Mouse (Mus musculus): ENCODE results near the gene Myo10. TPM values are rescaled to one million over a fixed set of nuclear protein-coding genes. Genes with fewer than 3 reads are reported as not detected.
A peak's percentile ranks its signal among the peaks of the same experiment; 100 is the strongest.

The Myo10 gene
- total RNA-seq, 2 experiments from 2014 or later, result 42.1 to 46.9 TPM

- TF ChIP-seq CTCF (IDR thresholded peaks at IDR 0.05), result no peak
- DNase-seq (ENCODE audit: extremely low spot score in 1 of 2, low spot score in 2 of 2), result no peak
Observed at GRCm38 (mm10) chr15:25752597-25752996, 130.3 kb downstream of the Myo10 start.

GRCm38 (mm10) chr15:25753003-25753402 lies 130.7 kb downstream of the Myo10 start:
- intact Hi-C loops (cut with DNase I), result no loop called here
- DNase-seq (ENCODE audit: extremely low spot score in 1 of 2, low spot score in 2 of 2), result no peak
- no peak for TF ChIP-seq CTCF (IDR thresholded peaks at IDR 0.05)

More at GRCm38 (mm10) chr15:25752597-25752996, 130.3 kb downstream of the Myo10 start:
- Histone ChIP-seq H3K4me3 (peak overlapping the region; percentile 31), H3K27ac (no peak overlapping the region; the same call in 1 of the 2 replicates)
- intact Hi-C loops (cut with DNase I), result no loop called here

GRCm38 (mm10) chr15:25753878-25754277 lies 131.6 kb downstream of the Myo10 start:
- intact Hi-C loops (cut with DNase I), result no loop called here
- DNase-seq (ENCODE audit: extremely low spot score in 1 of 2, low spot score in 2 of 2), result no peak
- no peak for TF ChIP-seq CTCF (IDR thresholded peaks at IDR 0.05)
- peak overlapping the region; percentile 31 for H3K4me3 ChIP-seq
- H3K27ac ChIP-seq, result peak overlapping the region; percentile 55

More at GRCm38 (mm10) chr15:25753003-25753402, 130.7 kb downstream of the Myo10 start:
- Histone ChIP-seq H3K27ac (no peak overlapping the region; the same call in 1 of the 2 replicates), H3K4me3 (peak overlapping the region; percentile 31)

- Histone ChIP-seq H3K27ac (peak overlapping the region; percentile 55), H3K4me3 (peak overlapping the region; percentile 31)
- no peak for TF ChIP-seq CTCF (IDR thresholded peaks at IDR 0.05)
- intact Hi-C loops (cut with DNase I), result no loop called here
- no peak for DNase-seq (ENCODE audit: extremely low spot score in 1 of 2, low spot score in 2 of 2)
Observed at GRCm38 (mm10) chr15:25754342-25754951, 132.1 kb downstream of the Myo10 start.

GRCm38 (mm10) chr15:25755536-25755935 lies 133.2 kb downstream of the Myo10 start:
- no peak for TF ChIP-seq CTCF (IDR thresholded peaks at IDR 0.05)
- no peak overlapping the region; the same call in 1 of the 2 replicates for H3K27ac ChIP-seq
- H3K4me3 ChIP-seq, result no peak overlapping the region
- DNase-seq (ENCODE audit: extremely low spot score in 1 of 2, low spot score in 2 of 2), result no peak
- intact Hi-C loops (cut with DNase I), result no loop called here

- no peak for TF ChIP-seq CTCF (IDR thresholded peaks at IDR 0.05)
- no peak for DNase-seq (ENCODE audit: extremely low spot score in 1 of 2, low spot score in 2 of 2)
- intact Hi-C loops (cut with DNase I), result no loop called here
- H3K27ac ChIP-seq, result no peak overlapping the region
- no peak overlapping the region for H3K4me3 ChIP-seq
Observed at GRCm38 (mm10) chr15:25756072-25756471, 133.7 kb downstream of the Myo10 start.

GRCm38 (mm10) chr15:25758037-25758436 lies 135.7 kb downstream of the Myo10 start:
- H3K4me3 ChIP-seq, result no peak overlapping the region; the same call in 1 of the 2 replicates

GRCm38 (mm10) chr15:25758500-25759086 lies 136.3 kb downstream of the Myo10 start:
- intact Hi-C loops (cut with DNase I), result no loop called here
- no peak for TF ChIP-seq CTCF (IDR thresholded peaks at IDR 0.05)
- Histone ChIP-seq H3K4me3 (peak overlapping the region; percentile 26), H3K27ac (peak overlapping the region; percentile 38; the same call in 1 of the 2 replicates)
- no peak for DNase-seq (ENCODE audit: extremely low spot score in 1 of 2, low spot score in 2 of 2)

More at GRCm38 (mm10) chr15:25758037-25758436, 135.7 kb downstream of the Myo10 start:
- intact Hi-C loops (cut with DNase I), result no loop called here
- H3K27ac ChIP-seq, result peak overlapping the region; percentile 38; the same call in 1 of the 2 replicates
- DNase-seq (ENCODE audit: extremely low spot score in 1 of 2, low spot score in 2 of 2), result no peak
- no peak for TF ChIP-seq CTCF (IDR thresholded peaks at IDR 0.05)

- no peak overlapping the region for H3K4me3 ChIP-seq
- no peak for TF ChIP-seq CTCF (IDR thresholded peaks at IDR 0.05)
- intact Hi-C loops (cut with DNase I), result loop anchor here (2.0 kb wide), 1 partner anchor 14 kb away; no protein-coding TSS in a partner anchor
- no peak for DNase-seq (ENCODE audit: extremely low spot score in 1 of 2, low spot score in 2 of 2)
- peak overlapping the region; percentile 44; the same call in 1 of the 2 replicates for H3K27ac ChIP-seq
Observed at GRCm38 (mm10) chr15:25760304-25760703, 138.0 kb downstream of the Myo10 start.

- intact Hi-C loops (cut with DNase I), result loop anchor here (2.0 kb wide), 1 partner anchor 14 kb away; no protein-coding TSS in a partner anchor
- no peak for TF ChIP-seq CTCF (IDR thresholded peaks at IDR 0.05)
- Histone ChIP-seq H3K4me3 (no peak overlapping the region), H3K27ac (no peak overlapping the region)
- no peak for DNase-seq (ENCODE audit: extremely low spot score in 1 of 2, low spot score in 2 of 2)
Observed at GRCm38 (mm10) chr15:25761049-25761448, 138.7 kb downstream of the Myo10 start.

GRCm38 (mm10) chr15:25761800-25762211 lies 139.5 kb downstream of the Myo10 start:
- Histone ChIP-seq H3K27ac (peak overlapping the region; percentile 58), H3K4me3 (no peak overlapping the region)
- TF ChIP-seq CTCF (IDR thresholded peaks at IDR 0.05), result no peak
- no peak for DNase-seq (ENCODE audit: extremely low spot score in 1 of 2, low spot score in 2 of 2)
- intact Hi-C loops (cut with DNase I), result loop anchor here (2.0 kb wide), 1 partner anchor 13 kb away; no protein-coding TSS in a partner anchor

- no peak for DNase-seq (ENCODE audit: extremely low spot score in 1 of 2, low spot score in 2 of 2)
- Histone ChIP-seq H3K4me3 (no peak overlapping the region), H3K27ac (peak overlapping the region; percentile 58)
- intact Hi-C loops (cut with DNase I), result no loop called here
- TF ChIP-seq CTCF (IDR thresholded peaks at IDR 0.05), result no peak
Observed at GRCm38 (mm10) chr15:25762306-25762705, 140.0 kb downstream of the Myo10 start.

All from left cerebral cortex, adult 2 months (tissue).